ENCODE assay signal across 8 mouse cellular contexts in the genomic region with DNA sequence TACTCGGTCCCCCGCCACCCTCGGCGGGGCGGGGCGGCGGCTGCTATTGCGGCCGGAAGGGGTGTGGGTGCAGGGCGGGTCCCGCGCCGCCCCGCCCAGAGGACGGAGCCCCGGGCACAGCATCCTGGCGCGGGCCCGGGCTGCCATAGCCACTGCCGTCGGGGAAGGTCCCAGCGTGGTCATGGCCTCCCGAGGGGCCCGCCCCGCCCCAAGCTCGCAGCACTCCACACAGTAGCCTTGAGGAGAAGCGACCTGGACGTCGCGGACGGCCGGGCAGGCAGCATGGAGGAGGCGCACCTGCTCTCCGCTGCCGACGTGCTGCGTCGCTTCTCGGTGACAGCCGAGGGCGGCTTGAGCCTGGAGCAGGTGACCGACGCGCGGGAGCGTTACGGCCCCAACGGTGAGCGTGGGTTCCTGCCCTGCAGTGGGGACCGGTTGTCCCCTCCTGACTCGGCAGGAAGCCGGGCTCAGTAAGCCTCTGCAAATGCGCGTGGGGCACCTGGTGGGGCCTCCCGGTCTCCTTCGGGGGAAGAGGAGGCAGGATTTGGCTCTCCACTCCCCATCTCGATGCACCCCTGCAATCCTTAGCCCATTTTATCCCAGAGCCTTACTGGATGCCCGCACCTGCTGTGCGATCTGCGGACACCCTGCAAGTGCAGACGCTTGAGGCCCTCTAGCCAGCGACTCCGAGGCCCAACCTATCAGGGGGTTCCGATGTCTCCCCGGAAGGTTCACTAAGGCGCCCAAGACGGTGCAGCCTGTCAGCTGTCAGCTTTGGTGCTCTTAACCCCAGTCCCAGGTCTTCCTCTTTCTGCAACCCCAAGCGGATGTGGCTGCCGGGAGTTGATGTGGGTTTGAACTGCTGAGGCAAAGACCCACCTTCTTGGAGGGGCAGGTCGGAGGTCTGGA. TPM values are rescaled to one million over a fixed set of nuclear protein-coding genes. Genes with fewer than 3 reads are reported as not detected.
A peak's percentile ranks its signal among the peaks of the same experiment; 100 is the strongest.
DNase-seq lines count a peak whose midpoint lies in the region; ATAC-seq and TF ChIP-seq lines count a peak whose summit lies in the region.

TSS of gene Atp2a3 (plus strand) at position 98 of the 909 bp plus-strand sequence.

- intact Hi-C loops in left cerebral cortex, postnatal 36 days (cut with DNase I) = no loop called here
- intact Hi-C loops in left cerebral cortex, postnatal 14 days (cut with DNase I) = no loop called here

- 0 out of 2 replicates have a peak, but pooled peaks have one; percentile 47 for TF ChIP-seq POLR2A in lung, adult 2 months (IDR thresholded peaks at IDR 0.05; ENCODE audit: borderline replicate concordance, extremely low read depth, low read depth, low read length)

- no peak for DNase-seq in neural tube, embryonic 11.5 days (ENCODE audit: low spot score)
- DNase-seq in neural tube, embryonic 10.5 days (ENCODE audit: extremely low spot score, low spot score) = no peak
- peak; percentile 54 for DNase-seq in lung, adult 2 months
- DNase-seq in left cerebral cortex, postnatal 36 days (ENCODE audit: low spot score in 2 of 2) = no peak
- no peak for DNase-seq in left cerebral cortex, postnatal 14 days (ENCODE audit: low spot score in 2 of 2)

- TF ChIP-seq CTCF in lung, adult 2 months (IDR thresholded peaks at IDR 0.05; ENCODE audit: insufficient read depth, low read length) = no peak

- ATAC-seq in neural tube, embryonic 11.5 days (ENCODE audit: insufficient read depth, low FRiP score, low TSS enrichment) = no peak
- no peak for ATAC-seq in forebrain, embryonic 16.5 days
- ATAC-seq in hindbrain, embryonic 16.5 days = no peak
- peak; percentile 71 for ATAC-seq in neutrophil, adult 5-6 weeks (ENCODE audit: extremely low read depth, insufficient number of reproducible peaks, low FRiP score, poor library complexity, severe bottlenecking)

- 5% methylated on average over 60 of the region's 70 CpGs for WGBS in neural tube, embryonic 11.5 days
- WGBS in forebrain, embryonic 16.5 days = 4% methylated on average over 61 of the region's 70 CpGs
- 6% methylated on average over 69 of the region's 70 CpGs for WGBS in hindbrain, embryonic 16.5 days
- WGBS in lung, adult 2 months = 3% methylated on average over 70 of the region's 70 CpGs

- H3K9ac ChIP-seq in neural tube, embryonic 11.5 days (ENCODE audit: low read length) = no peak within 1 kb of the TSS
- H3K9ac ChIP-seq in forebrain, embryonic 16.5 days (replicated peaks; ENCODE audit: low read depth, low read length) = no peak within 1 kb of the TSS
- peak within 1 kb of the TSS; percentile 27; the same call in 1 of the 2 replicates for H3K9ac ChIP-seq in hindbrain, embryonic 16.5 days (ENCODE audit: low read depth, low read length)

- no peaks in the 10 kb centered on the region for H3K9me3 ChIP-seq in neural tube, embryonic 11.5 days (ENCODE audit: control insufficient read depth, low read length)
- no peaks in the 10 kb centered on the region for H3K9me3 ChIP-seq in forebrain, embryonic 16.5 days (ENCODE audit: control insufficient read depth, low read length)
- H3K9me3 ChIP-seq in hindbrain, embryonic 16.5 days (ENCODE audit: control insufficient read depth, low read length) = no peaks in the 10 kb centered on the region

- no peaks in the 10 kb centered on the region for H3K36me3 ChIP-seq in neural tube, embryonic 11.5 days (ENCODE audit: control insufficient read depth, insufficient read depth, low read length)
- H3K36me3 ChIP-seq in forebrain, embryonic 16.5 days (ENCODE audit: control insufficient read depth, insufficient read depth) = no peaks in the 10 kb centered on the region
- H3K36me3 ChIP-seq in hindbrain, embryonic 16.5 days (ENCODE audit: control insufficient read depth, insufficient read depth, low read length) = no peaks in the 10 kb centered on the region

- peaks cover 36% of the 10 kb centered on the region for H3K27me3 ChIP-seq in neural tube, embryonic 11.5 days (ENCODE audit: control insufficient read depth, insufficient read depth, low read length)
- peaks cover 37% of the 10 kb centered on the region for H3K27me3 ChIP-seq in forebrain, embryonic 16.5 days (replicated peaks; ENCODE audit: control insufficient read depth, insufficient read depth, low read length)
- peaks cover 36% of the 10 kb centered on the region for H3K27me3 ChIP-seq in hindbrain, embryonic 16.5 days (replicated peaks; ENCODE audit: control insufficient read depth, insufficient read depth, low read length)

- peaks cover 3% of the 10 kb centered on the region; the same call in 1 of the 2 replicates for H3K4me1 ChIP-seq in neural tube, embryonic 11.5 days (ENCODE audit: control insufficient read depth, insufficient read depth, low read length)
- H3K4me1 ChIP-seq in forebrain, embryonic 16.5 days (replicated peaks; ENCODE audit: control insufficient read depth, insufficient read depth, low read length) = peaks cover 5% of the 10 kb centered on the region; the same call in 1 of the 2 replicates
- peaks cover 6% of the 10 kb centered on the region for H3K4me1 ChIP-seq in hindbrain, embryonic 16.5 days (ENCODE audit: control insufficient read depth, insufficient read depth, low read depth, low read length)
- peaks cover 27% of the 10 kb centered on the region for H3K4me1 ChIP-seq in lung, adult 2 months (ENCODE audit: control insufficient read depth, insufficient read depth, low read length)

- H3K27ac ChIP-seq in neural tube, embryonic 11.5 days (ENCODE audit: low read depth, low read length) = no peak within 1 kb of the TSS
- no peak within 1 kb of the TSS for H3K27ac ChIP-seq in forebrain, embryonic 16.5 days (ENCODE audit: low read length)
- H3K27ac ChIP-seq in hindbrain, embryonic 16.5 days (ENCODE audit: low read depth, low read length) = no peak within 1 kb of the TSS

- H3K4me2 ChIP-seq in neural tube, embryonic 11.5 days (ENCODE audit: low read depth) = peak within 1 kb of the TSS; percentile 31
- H3K4me2 ChIP-seq in forebrain, embryonic 16.5 days (ENCODE audit: low read length) = peak within 1 kb of the TSS; percentile 18
- H3K4me2 ChIP-seq in hindbrain, embryonic 16.5 days (ENCODE audit: low read length) = peak within 1 kb of the TSS; percentile 45

- H3K4me3 ChIP-seq in neural tube, embryonic 11.5 days (ENCODE audit: low read depth, low read length) = peak within 1 kb of the TSS; percentile 25
- H3K4me3 ChIP-seq in forebrain, embryonic 16.5 days (replicated peaks; ENCODE audit: low read length) = peak within 1 kb of the TSS; percentile 22
- peak within 1 kb of the TSS; percentile 28 for H3K4me3 ChIP-seq in hindbrain, embryonic 16.5 days (ENCODE audit: low read length)
- H3K4me3 ChIP-seq in lung, adult 2 months (replicated peaks; ENCODE audit: extremely low read depth, low read depth, low read length) = peak within 1 kb of the TSS; percentile 62

RNA-seq across cellular contexts. Expression of gene Atp2a3, which starts in this region (rescaled TPM):
- 1.9 and 2.2 TPM in 2 replicates for polyA plus RNA-seq in neural tube, embryonic 11.5 days (2014; fragmentation: Nextera tagmentation; extraction: Ambion mirVana)
- polyA plus RNA-seq in forebrain, embryonic 16.5 days (2015; fragmentation: Nextera tagmentation; extraction: Ambion mirVana) = 0.94 and 0.96 TPM in 2 replicates
- 1.8 and 2.3 TPM in 2 replicates for polyA plus RNA-seq in hindbrain, embryonic 16.5 days (2015; fragmentation: Nextera tagmentation; extraction: Ambion mirVana)
- polyA plus RNA-seq in lung, adult 2 months (2012; rRNA removed) = 253 and 256 TPM in 2 replicates
- total RNA-seq in neutrophil, adult 5-6 weeks (2017) = 240 and 251 TPM in 2 replicates
- 1 to 10 TPM; 5.9 to 6.0 TPM for total RNA-seq in left cerebral cortex, postnatal 36 days (2021)
- 1 to 10 TPM; 7.9 to 8.5 TPM for total RNA-seq in left cerebral cortex, postnatal 14 days (2021)

Comparison
In these comparisons a context has a peak if more than half of its experiments do, and no peak if none do; other contexts are left out.
1. RNA of gene Atp2a3 (total RNA-seq): 240 to 251 TPM in neutrophil, adult 5-6 weeks; 7.9 to 8.5 TPM in left cerebral cortex, postnatal 14 days and 5.9 to 6.0 TPM in left cerebral cortex, postnatal 36 days; every median in the first group is over 10 times any median in the second.
2. RNA of gene Atp2a3 (polyA plus RNA-seq): 253 to 256 TPM in lung, adult 2 months; 1.9 to 2.2 TPM in neural tube, embryonic 11.5 days, 1.8 to 2.3 TPM in hindbrain, embryonic 16.5 days and 0.94 to 0.96 TPM in forebrain, embryonic 16.5 days; every median in the first group is over 10 times any median in the second.
3. Peak in every context shown above with its lines, with median percentiles within 50 percentile points of each other: H3K4me2 ChIP-seq and H3K4me3 ChIP-seq.